Mouse (Mus musculus) hindbrain, embryonic 16.5 days (tissue): ENCODE measurements around the gene 4930469K13Rik. TPM values are rescaled to one million over a fixed set of nuclear protein-coding genes. Genes with fewer than 3 reads are reported as not detected.

Source experiments
- ATAC-seq: fragments of 200-750 bp; cut with Nextera tagmentation; 2 replicates; pipeline ENCODE4 v1.8.0; 2017; ENCODE audit warnings: moderate TSS enrichment, moderate library complexity
- H3K27ac ChIP-seq: fragments of 300-500 bp; sonication (generic); 2 replicates; pipeline ENCODE4 v1.5.1; 2014; ENCODE audit warnings: low read depth, mild to moderate bottlenecking, control low read depth, low read length, moderate library complexity
- H3K27me3 ChIP-seq: fragments of 300-500 bp; sonication (generic); replicated peaks from 2 replicates; pipeline ENCODE4 v1.6.1; 2014; ENCODE audit warnings: low read length; ENCODE audit not compliant: control insufficient read depth, insufficient read depth
- H3K36me3 ChIP-seq: fragments of 300-500 bp; sonication (generic); 2 replicates; pipeline ENCODE4 v1.6.1; 2014; ENCODE audit warnings: mild to moderate bottlenecking, low read length, moderate library complexity, mixed read lengths; ENCODE audit not compliant: control insufficient read depth, insufficient read depth
- H3K4me1 ChIP-seq: fragments of 300-500 bp; sonication (generic); 2 replicates; pipeline ENCODE4 v1.6.1; 2014; ENCODE audit warnings: low read depth, low read length; ENCODE audit not compliant: control insufficient read depth, insufficient read depth
- H3K4me2 ChIP-seq: fragments of 300-500 bp; sonication (generic); 2 replicates; pipeline ENCODE4 v1.6.1; 2014; ENCODE audit warnings: mild to moderate bottlenecking, low read length, control low read depth, moderate library complexity
- H3K4me3 ChIP-seq: fragments of 300-500 bp; sonication (generic); 2 replicates; pipeline ENCODE4 v1.5.1; 2014; ENCODE audit warnings: mild to moderate bottlenecking, low read length, control low read depth, moderate library complexity
- H3K9ac ChIP-seq: fragments of 300-500 bp; sonication (generic); 2 replicates; pipeline ENCODE4 v1.6.1; 2014; ENCODE audit warnings: low read depth, mild to moderate bottlenecking, control low read depth, low read length, moderate library complexity
- H3K9me3 ChIP-seq: fragments of 300-500 bp; sonication (generic); 2 replicates; pipeline ENCODE4 v1.6.1; 2014; ENCODE audit warnings: mild to moderate bottlenecking, low read length, moderate library complexity; ENCODE audit not compliant: control insufficient read depth
- WGBS: fragments of 180-500 bp; shearing (Covaris S2); extraction: QIAGEN DNeasy Blood & Tissue Kit; methylation state at CpG from one replicate; pipeline ENCODE4 v1.1.7; 2014; 5-methylcytosine and 5-hydroxymethylcytosine counted together
- polyA plus RNA-seq: library from polyadenylated mRNA; unstranded; fragments of >200 nt; fragmentation: Nextera tagmentation; extraction: Ambion mirVana; gene quantifications from 2 replicates; pipeline ENCODE4 v1.2.1, GENCODE M21; 2015

The 4930469K13Rik gene
- polyA plus RNA-seq, 1 experiment from 2014 or later = 7.9 TPM

- no peaks in the 10 kb centered on the region for H3K9me3 ChIP-seq
- H3K4me1 ChIP-seq = no peaks in the 10 kb centered on the region
- no peaks in the 10 kb centered on the region for H3K27me3 ChIP-seq
- no peak overlapping the region for H3K4me3 ChIP-seq
- H3K27ac ChIP-seq = no peak overlapping the region
- H3K9ac ChIP-seq = no peak overlapping the region
- 72% methylated on average over 8 of the region's 8 CpGs for WGBS
- no peak for ATAC-seq
- no peaks in the 10 kb centered on the region for H3K36me3 ChIP-seq
- no peak overlapping the region for H3K4me2 ChIP-seq
These were observed 12.1 kb downstream of the 4930469K13Rik start for GRCm38 (mm10) chr11:34086164-34086751.

- WGBS = 76% methylated on average over 2 of the region's 2 CpGs
- H3K27me3 ChIP-seq = no peaks in the 10 kb centered on the region
- no peak for ATAC-seq
These were observed 13.7 kb downstream of the 4930469K13Rik start for GRCm38 (mm10) chr11:34084639-34085038.

GRCm38 (mm10) chr11:34083795-34084194 is 14.6 kb downstream of the 4930469K13Rik start:
- Histone ChIP-seq H3K9ac (no peak overlapping the region), H3K4me1 (peaks cover 6% of the 10 kb centered on the region), H3K4me2 (no peak overlapping the region), H3K27ac (no peak overlapping the region), H3K36me3 (no peaks in the 10 kb centered on the region), H3K9me3 (no peaks in the 10 kb centered on the region), H3K4me3 (no peak overlapping the region), H3K27me3 (no peaks in the 10 kb centered on the region)
- 80% methylated on average over 7 of the region's 7 CpGs for WGBS
- no peak for ATAC-seq

More at GRCm38 (mm10) chr11:34084639-34085038, 13.7 kb downstream of the 4930469K13Rik start:
- Histone ChIP-seq H3K4me3 (no peak overlapping the region), H3K27ac (no peak overlapping the region), H3K9ac (no peak overlapping the region), H3K4me2 (no peak overlapping the region), H3K4me1 (peaks cover 6% of the 10 kb centered on the region), H3K9me3 (no peaks in the 10 kb centered on the region), H3K36me3 (no peaks in the 10 kb centered on the region)

DNA sequence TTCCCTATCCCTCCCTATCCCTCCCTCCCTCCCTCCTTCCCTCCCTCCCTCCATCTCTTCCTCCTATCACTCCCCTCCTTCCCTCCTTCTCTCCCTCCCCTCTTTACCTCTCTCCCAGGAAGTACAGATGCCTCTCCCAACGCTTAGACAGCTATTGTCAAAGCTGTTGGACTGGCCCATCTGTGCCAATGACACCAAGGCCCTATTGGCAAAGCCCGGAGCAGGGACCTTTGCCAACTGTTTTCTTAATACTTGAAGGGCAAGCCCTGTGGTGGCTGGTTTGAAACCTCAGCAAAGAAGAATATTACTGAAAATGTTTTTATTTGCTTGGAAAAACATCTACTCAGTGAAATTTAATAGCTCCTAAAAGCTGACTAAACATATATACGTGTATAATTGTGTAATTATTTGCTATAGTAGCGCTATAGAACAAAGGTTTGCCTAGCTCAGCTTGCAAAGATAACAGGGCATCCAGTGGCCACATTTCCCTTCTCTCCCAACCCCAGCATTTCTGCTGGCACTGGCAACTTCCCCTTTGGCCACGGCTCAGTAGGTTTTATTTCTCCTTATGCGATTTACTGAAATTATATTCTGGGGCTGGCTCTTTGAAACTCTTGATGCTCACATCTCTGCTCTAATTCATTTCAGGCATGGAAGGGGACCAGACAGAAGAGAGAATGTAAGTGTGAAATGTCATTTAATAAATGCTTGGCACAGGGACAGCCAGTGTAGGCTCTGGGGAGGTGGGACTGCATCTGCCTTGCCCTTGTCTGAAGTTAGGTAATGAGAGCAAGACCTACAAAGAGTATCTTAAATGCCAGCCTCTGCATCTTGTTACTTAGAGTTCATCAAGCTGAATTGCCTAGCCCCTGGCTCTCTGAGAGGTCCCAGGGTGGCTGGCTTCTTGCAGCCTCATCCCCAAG is 18.6 kb downstream of the 4930469K13Rik start:
- H3K4me2 ChIP-seq = no peak overlapping the region
- H3K36me3 ChIP-seq = no peaks in the 10 kb centered on the region
- peak; percentile 71 for ATAC-seq
- H3K27me3 ChIP-seq = no peaks in the 10 kb centered on the region
- no peak overlapping the region for H3K27ac ChIP-seq
- peaks cover 6% of the 10 kb centered on the region for H3K4me1 ChIP-seq
- no peak overlapping the region for H3K9ac ChIP-seq
- 49% methylated on average over 6 of the region's 6 CpGs for WGBS
- H3K9me3 ChIP-seq = no peaks in the 10 kb centered on the region
- H3K4me3 ChIP-seq = no peak overlapping the region

DNA sequence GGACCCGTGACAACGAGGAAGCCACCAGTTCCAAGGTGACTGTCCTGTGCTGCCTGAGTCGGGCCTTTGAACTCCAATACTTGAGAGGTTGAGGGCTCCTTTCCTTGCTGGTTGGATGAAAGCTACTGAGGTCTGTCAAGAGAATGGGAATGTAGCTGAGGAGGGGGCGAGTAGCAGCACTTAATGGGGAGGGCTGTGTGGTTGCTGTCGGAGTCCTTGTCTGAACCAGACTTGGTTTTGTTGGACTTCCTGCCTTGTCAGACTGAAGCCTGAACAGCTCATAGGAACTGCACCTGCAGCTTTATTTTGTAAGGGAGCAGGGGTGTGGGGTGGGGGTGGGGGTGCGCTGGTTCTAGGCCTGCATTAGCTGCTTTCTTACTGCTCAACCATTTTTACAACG is 19.8 kb downstream of the 4930469K13Rik start:
- no peak overlapping the region for H3K4me2 ChIP-seq
- H3K9ac ChIP-seq = no peak overlapping the region
- no peak overlapping the region for H3K27ac ChIP-seq
- 0 out of 2 replicates have a peak, but pooled peaks cover 2% of the 10 kb centered on the region for H3K27me3 ChIP-seq
- H3K4me1 ChIP-seq = peaks cover 6% of the 10 kb centered on the region
- ATAC-seq = no peak
- no peaks in the 10 kb centered on the region for H3K9me3 ChIP-seq
- 89% methylated on average over 7 of the region's 7 CpGs for WGBS
- H3K36me3 ChIP-seq = no peaks in the 10 kb centered on the region
- no peak overlapping the region for H3K4me3 ChIP-seq

- peaks cover 6% of the 10 kb centered on the region for H3K4me1 ChIP-seq
- H3K36me3 ChIP-seq = no peaks in the 10 kb centered on the region
- no peak overlapping the region for H3K4me3 ChIP-seq
- no peaks in the 10 kb centered on the region for H3K9me3 ChIP-seq
- no peak overlapping the region for H3K9ac ChIP-seq
- 82% methylated on average over 2 of the region's 2 CpGs for WGBS
- H3K27me3 ChIP-seq = 0 out of 2 replicates have a peak, but pooled peaks cover 2% of the 10 kb centered on the region
- no peak for ATAC-seq
- no peak overlapping the region for H3K27ac ChIP-seq
- no peak overlapping the region for H3K4me2 ChIP-seq
These were observed 20.5 kb downstream of the 4930469K13Rik start for GRCm38 (mm10) chr11:34077870-34078269.

DNA sequence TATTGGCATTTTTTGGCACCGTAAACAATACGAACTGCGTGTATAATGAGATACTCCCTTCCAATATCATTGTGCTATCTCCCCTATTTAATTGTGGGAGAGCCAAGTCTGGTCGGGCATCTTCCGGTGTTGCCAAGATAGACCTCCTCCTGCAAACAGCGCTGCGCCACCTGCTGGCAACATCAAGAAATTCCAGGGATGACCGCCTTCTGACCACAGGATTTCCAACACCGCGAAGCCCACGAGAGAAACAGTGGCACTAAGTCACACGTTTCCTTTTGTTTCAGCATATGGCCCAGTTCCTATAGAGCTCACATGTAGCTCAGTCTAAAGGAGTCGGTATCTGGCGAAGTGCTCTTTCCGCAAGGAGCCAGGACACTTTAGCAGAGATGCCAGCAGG is 24.6 kb downstream of the 4930469K13Rik start:
- Histone ChIP-seq H3K27ac (no peak overlapping the region), H3K4me2 (0 out of 2 replicates have a peak overlapping the region, but pooled peaks have one; percentile 30), H3K4me1 (no peaks in the 10 kb centered on the region), H3K27me3 (0 out of 2 replicates have a peak, but pooled peaks cover 2% of the 10 kb centered on the region), H3K4me3 (no peak overlapping the region), H3K9me3 (no peaks in the 10 kb centered on the region), H3K36me3 (no peaks in the 10 kb centered on the region), H3K9ac (no peak overlapping the region)
- peak; percentile 40; the same call in 1 of the 2 replicates for ATAC-seq
- WGBS = 17% methylated on average over 15 of the region's 15 CpGs

GRCm38 (mm10) chr11:34072309-34072708 is 26.0 kb downstream of the 4930469K13Rik start:
- ATAC-seq = no peak
- WGBS = 77% methylated on average over 4 of the region's 4 CpGs
- no peak overlapping the region for H3K4me2 ChIP-seq

DNA sequence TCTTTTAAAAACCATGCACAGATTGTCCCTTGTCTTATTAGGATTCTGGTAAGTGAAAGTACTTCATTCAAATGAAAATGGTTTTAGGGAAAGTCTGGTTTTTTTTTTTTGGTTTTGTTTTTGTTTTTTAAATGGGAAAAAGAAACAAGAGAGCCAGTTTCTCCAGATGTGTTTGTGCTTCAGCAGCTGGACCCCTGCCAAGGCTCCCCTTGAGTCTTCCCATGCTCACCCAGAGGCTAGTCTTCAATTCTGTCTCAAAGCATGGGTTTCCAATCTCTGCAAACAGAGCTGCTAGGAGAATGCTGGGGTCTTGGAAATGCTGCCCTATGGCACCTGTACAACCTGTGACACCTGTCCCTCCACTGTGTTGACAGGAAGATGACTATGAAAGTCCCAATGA is 27.8 kb downstream of the 4930469K13Rik start:
- ATAC-seq = no peak

More at GRCm38 (mm10) chr11:34072309-34072708, 26.0 kb downstream of the 4930469K13Rik start:
- no peak overlapping the region for H3K9ac ChIP-seq
- H3K9me3 ChIP-seq = no peaks in the 10 kb centered on the region
- H3K4me1 ChIP-seq = no peaks in the 10 kb centered on the region
- H3K27ac ChIP-seq = no peak overlapping the region
- H3K4me3 ChIP-seq = no peak overlapping the region
- 0 out of 2 replicates have a peak, but pooled peaks cover 2% of the 10 kb centered on the region for H3K27me3 ChIP-seq
- no peaks in the 10 kb centered on the region for H3K36me3 ChIP-seq

More for the DNA sequence above, 27.8 kb downstream of the 4930469K13Rik start:
- Histone ChIP-seq H3K36me3 (no peaks in the 10 kb centered on the region), H3K4me1 (no peaks in the 10 kb centered on the region), H3K4me3 (no peak overlapping the region), H3K9ac (no peak overlapping the region), H3K27me3 (0 out of 2 replicates have a peak, but pooled peaks cover 2% of the 10 kb centered on the region), H3K4me2 (no peak overlapping the region), H3K27ac (no peak overlapping the region), H3K9me3 (no peaks in the 10 kb centered on the region)
